Mouse (Mus musculus): ENCODE results near the gene Kiss1r.

Kiss1r gene

GRCm38 (mm10) chr10:79934794-79935569 is 18.2 kb downstream of the Kiss1r start:
- in situ Hi-C loops (cut with MboI; ENCODE audit: unreplicated experiment in 2 of 2), result no loop called here

GRCm38 (mm10) chr10:79936284-79936910 is 19.6 kb downstream of the Kiss1r start:
- in situ Hi-C loops (cut with MboI; ENCODE audit: unreplicated experiment in 2 of 2), result no loop called here

GRCm38 (mm10) chr10:79936911-79937441 is 20.2 kb downstream of the Kiss1r start:
- in situ Hi-C loops (cut with MboI; ENCODE audit: unreplicated experiment in 2 of 2), result no loop called here

- in situ Hi-C loops (cut with MboI; ENCODE audit: unreplicated experiment in 2 of 2), result no loop called here
Measured at GRCm38 (mm10) chr10:79937775-79938526, 21.2 kb downstream of the Kiss1r start.

GRCm38 (mm10) chr10:79940749-79941148 is 24.0 kb downstream of the Kiss1r start:
- in situ Hi-C loops (cut with MboI; ENCODE audit: unreplicated experiment in 2 of 2), result no loop called here

GRCm38 (mm10) chr10:79942988-79943387 is 26.2 kb downstream of the Kiss1r start:
- in situ Hi-C loops (cut with MboI; ENCODE audit: unreplicated experiment in 2 of 2), result no loop called here

- in situ Hi-C loops (cut with MboI; ENCODE audit: unreplicated experiment in 2 of 2), result no loop called here
Measured at GRCm38 (mm10) chr10:79943471-79943901, 26.7 kb downstream of the Kiss1r start.

GRCm38 (mm10) chr10:79945507-79946234 is 28.9 kb downstream of the Kiss1r start:
- in situ Hi-C loops (cut with MboI; ENCODE audit: unreplicated experiment in 2 of 2), result no loop called here

- in situ Hi-C loops (cut with MboI; ENCODE audit: unreplicated experiment in 2 of 2), result no loop called here
Measured at GRCm38 (mm10) chr10:79946752-79947322, 30.1 kb downstream of the Kiss1r start.

- in situ Hi-C loops (cut with MboI; ENCODE audit: unreplicated experiment in 2 of 2), result no loop called here
Measured at GRCm38 (mm10) chr10:79947502-79947901, 30.7 kb downstream of the Kiss1r start.

GRCm38 (mm10) chr10:79949873-79950272 is 33.1 kb downstream of the Kiss1r start:
- in situ Hi-C loops (cut with MboI; ENCODE audit: unreplicated experiment in 2 of 2), result loop anchor here (5.0 to 25.0 kb wide), 2 partner anchors 118 to 312 kb away; partner anchors contain the start of genes Dazap1 (in 1 of the 2) and Gamt (in 1 of the 2)

- in situ Hi-C loops (cut with MboI; ENCODE audit: unreplicated experiment in 2 of 2), result loop anchor here (5.0 to 25.0 kb wide), 2 partner anchors 118 to 312 kb away; partner anchors contain the start of genes Dazap1 (in 1 of the 2) and Gamt (in 1 of the 2)
Measured at GRCm38 (mm10) chr10:79950661-79951060, 33.9 kb downstream of the Kiss1r start.

- in situ Hi-C loops (cut with MboI; ENCODE audit: unreplicated experiment in 2 of 2), result loop anchor here (5.0 to 25.0 kb wide), 2 partner anchors 122 to 308 kb away; partner anchors contain the start of genes Dazap1 (in 1 of the 2) and Gamt (in 1 of the 2)
Measured at GRCm38 (mm10) chr10:79953946-79954345, 37.2 kb downstream of the Kiss1r start.

GRCm38 (mm10) chr10:79955691-79956090 is 38.9 kb downstream of the Kiss1r start:
- in situ Hi-C loops (cut with MboI; ENCODE audit: unreplicated experiment in 2 of 2), result loop anchor here (5.0 to 25.0 kb wide), 4 partner anchors 33 to 307 kb away; partner anchors contain the start of genes R3hdm4 (in 2 of the 2), Cfd (in 1 of the 2), Dazap1 (in 1 of the 2) and Gamt (in 1 of the 2)

- in situ Hi-C loops (cut with MboI; ENCODE audit: unreplicated experiment in 2 of 2), result loop anchor here (5.0 to 25.0 kb wide), 4 partner anchors 34 to 306 kb away; partner anchors contain the start of genes R3hdm4 (in 2 of the 2), Cfd (in 1 of the 2), Dazap1 (in 1 of the 2) and Gamt (in 1 of the 2)
Measured at GRCm38 (mm10) chr10:79956643-79957154, 39.9 kb downstream of the Kiss1r start.

- in situ Hi-C loops (cut with MboI; ENCODE audit: unreplicated experiment in 2 of 2), result loop anchor here (5.0 to 25.0 kb wide), 4 partner anchors 36 to 304 kb away; partner anchors contain the start of genes R3hdm4 (in 2 of the 2), Cfd (in 1 of the 2), Dazap1 (in 1 of the 2) and Gamt (in 1 of the 2)
Measured at GRCm38 (mm10) chr10:79958140-79958816, 41.5 kb downstream of the Kiss1r start.

GRCm38 (mm10) chr10:79959412-79959811 is 42.6 kb downstream of the Kiss1r start:
- in situ Hi-C loops (cut with MboI; ENCODE audit: unreplicated experiment in 2 of 2), result loop anchor here (5.0 to 25.0 kb wide), 4 partner anchors 37 to 303 kb away; partner anchors contain the start of genes R3hdm4 (in 2 of the 2), Cfd (in 1 of the 2), Dazap1 (in 1 of the 2) and Gamt (in 1 of the 2)
